Mouse (Mus musculus): Measurements from ENCODE around the gene Dnali1.

Gene Dnali1

GRCm38 (mm10) chr4:125034341-125034740 is 31.2 kb downstream of the Dnali1 start:
- no peak for DNase-seq (ENCODE audit: low spot score)

- peak; percentile 100 for DNase-seq (ENCODE audit: low spot score)
These were observed 35.5 kb downstream of the Dnali1 start for GRCm38 (mm10) chr4:125029891-125030614.

GRCm38 (mm10) chr4:125020780-125021538 is 44.5 kb downstream of the Dnali1 start:
- peak; percentile 24 for DNase-seq (ENCODE audit: low spot score)

GRCm38 (mm10) chr4:125017431-125017830 is 48.1 kb downstream of the Dnali1 start:
- DNase-seq (ENCODE audit: low spot score): no peak

GRCm38 (mm10) chr4:125015806-125016635 is 49.5 kb downstream of the Dnali1 start, which contains the start of gene Gnl2:
Gene Gnl2, plus strand, starts transcription at chr4:125016585.
- DNase-seq (ENCODE audit: low spot score): no peak

GRCm38 (mm10) chr4:125008712-125009111 is 56.8 kb downstream of the Dnali1 start:
- DNase-seq (ENCODE audit: low spot score): no peak

- DNase-seq (ENCODE audit: low spot score): no peak
These were observed 57.3 kb downstream of the Dnali1 start for GRCm38 (mm10) chr4:125008220-125008619.

- no peak for DNase-seq (ENCODE audit: low spot score)
These were observed 58.0 kb downstream of the Dnali1 start for GRCm38 (mm10) chr4:125007460-125007859.
